Mouse (Mus musculus) spleen, embryonic (tissue): Measurements from ENCODE around the gene Olfr455.

Experiments
- CTCF ChIA-PET: fragments of 350-600 bp; sonication (Branson Sonifier 250); formaldehyde crosslinking; loops from one replicate; lab custom pipeline; 2022; lab: Charles Lee

The Olfr455 gene

GRCm38 (mm10) chr6:42489731-42490130, 57.7 kb downstream of the Olfr455 start:
- CTCF ChIA-PET: no interaction called here

GRCm38 (mm10) chr6:42487114-42487513, 60.3 kb downstream of the Olfr455 start, which contains the start of gene Olfr456:
Olfr456 (minus strand) TSS chr6:42487214.
- CTCF ChIA-PET: no interaction called here
